Mouse (Mus musculus): ENCODE results near the gene Adgrg1.

The Adgrg1 gene

GRCm38 (mm10) chr8:94974467-94975165 lies at the start of gene Adgrg1:
TSS of gene Adgrg1 (plus strand) at chr8:94974751.
- peak; percentile 70 for DNase-seq

GRCm38 (mm10) chr8:94928227-94928626 lies 46.3 kb upstream of the Adgrg1 start:
- no peak for DNase-seq

DNA sequence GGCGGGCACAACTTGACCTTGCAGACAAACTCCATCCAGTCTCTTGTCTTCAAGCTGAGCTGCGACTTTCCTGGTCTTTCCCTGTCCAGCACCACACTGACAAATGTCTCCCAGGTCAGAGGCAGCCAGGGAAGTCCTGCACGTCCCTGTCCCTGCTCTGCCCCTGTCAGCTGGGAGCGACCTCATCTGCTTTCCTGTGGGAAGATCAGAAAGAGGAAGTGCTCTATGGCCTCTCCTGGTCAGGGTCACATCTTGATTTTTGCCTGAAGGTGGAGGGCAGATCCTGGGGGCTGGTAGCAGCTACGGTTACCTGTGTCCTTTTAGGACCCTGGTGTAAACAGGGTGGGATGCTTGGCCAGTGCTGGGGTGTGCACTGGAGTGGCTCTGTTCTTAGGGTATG lies 40.6 kb upstream of the Adgrg1 start:
- DNase-seq, result no peak

DNA sequence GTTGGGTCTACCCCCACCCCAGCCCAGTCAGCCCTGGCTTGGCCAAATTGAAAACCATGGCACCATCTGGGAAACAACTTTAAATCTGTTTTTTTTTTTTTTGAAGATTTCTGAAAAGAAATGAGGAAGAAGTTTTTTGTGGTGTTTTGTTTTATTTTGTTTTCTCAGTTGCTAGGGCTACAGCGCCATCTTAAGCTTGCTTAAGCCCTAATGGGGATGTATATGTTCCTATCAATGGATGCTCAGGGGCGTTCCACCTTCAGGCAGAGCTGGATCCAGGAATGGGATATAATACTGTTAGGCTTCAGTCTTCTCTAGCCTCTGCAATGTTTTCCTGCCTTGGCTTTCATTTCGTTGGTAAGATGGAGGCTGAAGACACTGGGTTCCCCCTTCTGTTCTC lies 39.4 kb upstream of the Adgrg1 start:
- DNase-seq, result no peak

- peak; percentile 77 for DNase-seq
These were observed 32.0 kb upstream of the Adgrg1 start for GRCm38 (mm10) chr8:94942566-94942965.

- no peak for DNase-seq
These were observed 29.4 kb upstream of the Adgrg1 start for GRCm38 (mm10) chr8:94945185-94945584.

DNA sequence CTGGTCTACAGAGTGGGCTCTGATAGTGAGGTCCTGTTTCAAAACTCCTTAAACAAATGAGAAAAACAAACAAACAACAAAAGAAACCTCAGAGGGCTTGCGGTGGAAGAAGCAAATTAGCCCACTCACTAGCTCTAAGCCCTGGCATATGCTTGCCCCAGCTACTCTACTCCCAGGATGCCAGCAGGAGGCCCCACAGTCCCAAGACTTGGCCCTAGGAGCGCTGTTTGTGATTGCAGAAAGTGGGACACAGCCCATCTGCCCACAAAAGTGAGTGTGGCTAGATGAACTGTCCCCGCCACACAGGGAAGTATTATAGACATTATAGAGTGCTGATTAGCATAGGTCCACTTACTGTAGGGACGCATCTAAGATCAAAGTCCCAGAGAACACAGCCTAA lies 26.1 kb upstream of the Adgrg1 start:
- DNase-seq, result no peak

GRCm38 (mm10) chr8:94949010-94949409 lies 25.5 kb upstream of the Adgrg1 start:
- DNase-seq, result no peak

DNA sequence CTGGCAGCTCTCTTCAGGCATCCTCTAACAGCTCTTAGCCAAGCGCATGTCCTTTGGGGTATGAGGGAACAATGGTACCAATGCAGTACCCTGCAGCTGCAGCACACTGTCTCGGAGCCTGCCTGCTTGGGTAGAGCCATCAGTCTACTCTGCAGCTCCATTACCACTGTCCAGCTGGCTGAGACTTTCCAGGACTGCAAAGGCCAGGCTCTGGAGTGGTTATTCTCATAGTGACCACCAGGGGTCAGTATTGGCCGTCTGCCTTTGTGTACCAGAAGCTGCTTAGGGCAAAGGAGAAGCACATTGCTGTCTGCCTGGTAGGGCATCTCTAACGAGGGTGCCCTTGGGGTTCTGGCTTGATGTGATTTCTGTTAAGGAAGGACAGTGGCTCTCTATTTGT lies 24.5 kb upstream of the Adgrg1 start:
- peak; percentile 88 for DNase-seq

DNA sequence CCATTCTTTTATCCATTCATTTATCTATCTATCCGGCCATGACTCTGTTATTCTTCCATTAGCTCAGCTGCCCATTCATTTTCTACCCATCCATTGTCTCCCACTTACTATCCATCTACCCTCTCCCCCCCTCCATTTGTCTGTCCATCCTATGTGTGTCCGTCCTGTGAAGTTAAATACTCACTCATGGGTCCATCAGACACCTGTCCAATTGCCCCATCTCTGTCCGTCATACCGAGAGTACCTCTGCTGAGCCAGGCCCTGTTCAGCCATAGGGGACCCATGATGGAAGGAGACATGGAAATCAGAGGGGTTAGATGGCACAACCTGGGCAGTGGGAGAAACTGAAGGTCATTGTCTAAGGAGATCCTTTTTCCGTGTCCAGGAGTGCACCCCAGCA lies 24.1 kb upstream of the Adgrg1 start:
- no peak for DNase-seq

DNA sequence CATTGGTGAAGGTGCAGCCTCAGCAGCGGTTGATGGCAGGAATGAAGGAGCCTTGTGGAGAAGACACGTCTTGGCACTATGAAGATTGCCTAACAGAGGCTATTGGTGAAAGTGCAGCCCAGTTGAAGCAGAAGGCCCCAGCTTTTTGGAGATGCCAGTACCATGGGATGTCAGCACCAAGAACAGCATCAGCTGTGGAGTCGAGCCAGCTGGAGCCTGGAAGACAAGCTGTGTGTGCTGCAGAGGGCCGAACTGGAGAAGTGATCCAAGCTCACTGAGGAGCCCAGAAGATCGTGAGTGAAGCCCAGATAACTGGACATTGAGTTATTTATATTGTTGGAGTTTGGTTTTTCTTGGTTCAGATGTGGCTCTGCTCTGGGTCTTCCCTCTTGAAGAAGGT lies 22.5 kb upstream of the Adgrg1 start:
- DNase-seq, result no peak

DNA sequence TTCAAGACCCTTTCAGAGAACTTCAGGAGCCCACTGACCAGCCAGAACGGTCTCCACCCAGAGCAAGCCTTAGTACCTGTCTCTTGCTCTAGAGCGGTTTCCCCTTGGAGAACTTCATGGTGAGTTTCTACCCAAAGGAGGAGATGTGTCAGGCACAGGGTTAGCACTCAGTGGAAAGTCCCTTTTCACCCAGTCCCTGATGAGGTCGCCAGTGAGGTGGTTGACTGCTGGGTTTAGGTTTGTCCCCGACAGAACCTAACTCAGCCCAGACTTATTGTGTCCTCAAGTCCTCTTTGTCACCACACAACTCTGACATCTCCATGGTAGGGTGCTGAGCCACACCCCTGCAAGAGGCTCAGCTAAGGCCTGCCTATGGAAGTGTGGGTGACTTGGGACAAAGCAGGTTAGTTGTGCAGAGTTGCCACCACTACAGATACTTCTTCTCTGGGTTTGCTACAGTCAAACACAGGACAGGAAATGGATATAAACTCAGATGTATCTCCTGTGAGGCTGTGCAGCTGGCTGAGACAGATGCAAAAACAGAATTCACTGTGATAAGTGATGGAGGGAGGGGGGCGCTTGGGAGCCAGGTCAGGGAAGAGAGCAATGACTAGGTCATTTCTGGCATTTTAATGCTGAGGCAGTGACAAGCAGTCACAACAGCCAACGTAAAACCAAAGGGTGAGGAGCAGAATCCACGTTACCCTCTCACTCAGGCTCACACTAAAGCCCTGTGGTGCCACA lies 20.8 kb upstream of the Adgrg1 start:
- no peak for DNase-seq

DNA sequence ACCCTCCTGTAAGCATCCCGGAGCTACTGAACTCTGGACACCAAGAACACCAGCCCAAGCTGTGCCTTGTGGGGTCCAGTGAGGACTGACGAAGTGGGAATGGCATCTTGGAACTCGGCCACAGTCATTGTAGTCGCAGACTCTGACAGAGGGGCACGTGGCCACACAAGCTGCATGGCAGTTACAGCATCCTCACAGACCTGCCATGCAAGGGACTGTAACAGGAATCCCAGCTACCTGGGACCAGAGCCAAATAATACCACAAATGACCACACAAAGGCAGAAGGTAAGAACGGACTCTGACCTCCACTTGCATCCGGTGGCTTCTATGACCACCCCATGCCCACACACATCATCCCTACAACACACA lies 20.2 kb upstream of the Adgrg1 start:
- peak; percentile 65 for DNase-seq

DNA sequence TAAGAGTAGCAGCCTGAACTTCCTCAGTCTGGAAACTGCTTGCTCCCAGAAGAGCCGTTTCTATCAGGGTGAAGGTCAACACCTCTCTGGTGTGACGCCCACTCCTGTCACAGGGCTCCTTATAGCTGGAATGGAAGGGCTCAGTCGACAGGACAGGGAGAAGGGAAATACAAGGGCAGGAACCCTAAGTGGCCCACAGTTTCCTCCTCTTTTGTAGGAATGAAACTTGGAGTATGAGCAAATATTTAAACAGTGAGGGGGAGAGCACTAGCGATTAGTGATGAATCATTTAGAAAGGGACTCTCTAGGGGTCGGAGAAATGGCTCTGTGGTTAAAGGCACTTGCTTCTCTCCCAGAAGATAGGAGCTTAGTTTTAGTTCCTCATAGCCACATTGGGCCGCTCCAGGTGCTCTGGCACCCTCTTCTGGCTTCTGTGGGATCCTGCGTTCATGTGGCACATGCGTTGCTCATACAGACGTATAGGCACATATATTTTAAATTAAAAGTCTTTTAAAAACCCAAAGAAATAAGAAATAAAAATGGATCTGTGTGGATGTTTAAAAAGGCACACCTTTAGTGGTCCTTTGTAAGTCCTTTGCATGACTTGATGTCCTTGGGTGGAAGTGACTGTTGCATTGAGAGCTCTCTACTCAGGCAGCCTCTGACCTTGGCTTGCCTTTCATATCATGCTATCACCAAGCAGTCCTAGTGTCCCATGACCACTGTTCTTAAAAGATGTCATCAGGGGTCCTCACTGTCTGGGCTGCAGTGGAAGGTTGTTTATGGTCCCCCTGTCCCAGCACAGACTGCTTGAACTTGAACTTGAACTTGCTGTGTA lies 19.4 kb upstream of the Adgrg1 start:
- DNase-seq, result peak; percentile 82

- no peak for DNase-seq
These were observed 18.4 kb upstream of the Adgrg1 start for GRCm38 (mm10) chr8:94956078-94956574.

DNA sequence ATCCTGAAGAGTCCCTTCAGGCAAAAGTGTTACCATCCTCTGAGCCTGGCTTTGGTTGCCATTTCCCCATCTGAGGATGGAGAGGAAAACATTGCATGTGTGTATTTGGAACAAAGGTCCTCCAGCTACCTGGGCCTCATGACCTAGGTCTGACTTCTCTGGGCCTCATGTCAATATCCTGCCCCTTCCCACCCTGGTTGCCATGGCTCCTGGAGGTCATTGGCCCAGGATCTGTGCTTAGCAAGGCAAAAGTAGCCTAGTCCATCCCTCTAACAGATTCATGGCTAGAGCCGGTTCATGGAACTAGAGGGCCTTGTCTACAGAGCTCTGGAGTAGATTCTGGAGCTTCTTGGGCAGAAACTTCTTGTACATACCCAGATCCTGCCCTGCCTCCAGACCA lies 12.3 kb upstream of the Adgrg1 start:
- DNase-seq, result no peak

DNA sequence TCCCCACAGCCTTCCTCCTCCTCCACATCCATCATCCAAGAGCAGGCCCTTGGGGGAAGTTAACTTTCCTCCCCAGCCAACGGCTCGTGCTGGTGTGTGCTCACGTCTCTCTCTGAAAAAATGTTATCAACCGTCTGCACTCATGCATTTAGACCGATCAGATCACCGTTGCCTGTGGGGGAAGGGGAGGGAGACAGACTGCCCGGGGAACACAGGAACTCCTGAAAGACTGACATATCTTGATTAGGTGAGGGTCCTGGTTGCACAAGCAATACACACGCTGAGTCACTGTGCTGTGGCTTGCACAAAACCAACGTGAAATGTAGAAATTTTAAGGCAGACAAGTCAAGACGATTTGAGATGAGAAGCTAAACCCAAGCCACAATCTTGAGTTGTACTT lies 9.7 kb upstream of the Adgrg1 start:
- DNase-seq, result no peak

DNA sequence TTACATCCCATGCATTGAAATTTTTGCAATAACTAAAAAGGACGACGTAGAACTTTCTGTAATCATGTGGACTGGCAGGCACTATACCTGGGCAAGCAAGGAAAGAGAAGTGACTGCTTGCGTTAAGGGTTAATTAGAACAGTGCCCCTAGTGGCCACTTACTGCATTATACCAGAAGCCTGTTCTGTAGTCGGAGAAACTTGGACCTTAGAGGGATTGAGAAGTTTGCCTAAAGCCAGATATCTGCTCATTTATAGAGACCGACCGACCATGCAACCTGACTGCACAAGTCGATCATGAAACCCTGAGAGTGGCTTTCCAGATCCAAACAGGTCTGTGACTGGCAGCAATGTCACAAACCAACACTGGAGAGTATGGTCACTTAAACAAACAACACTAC lies 8.0 kb upstream of the Adgrg1 start:
- peak; percentile 76 for DNase-seq

DNA sequence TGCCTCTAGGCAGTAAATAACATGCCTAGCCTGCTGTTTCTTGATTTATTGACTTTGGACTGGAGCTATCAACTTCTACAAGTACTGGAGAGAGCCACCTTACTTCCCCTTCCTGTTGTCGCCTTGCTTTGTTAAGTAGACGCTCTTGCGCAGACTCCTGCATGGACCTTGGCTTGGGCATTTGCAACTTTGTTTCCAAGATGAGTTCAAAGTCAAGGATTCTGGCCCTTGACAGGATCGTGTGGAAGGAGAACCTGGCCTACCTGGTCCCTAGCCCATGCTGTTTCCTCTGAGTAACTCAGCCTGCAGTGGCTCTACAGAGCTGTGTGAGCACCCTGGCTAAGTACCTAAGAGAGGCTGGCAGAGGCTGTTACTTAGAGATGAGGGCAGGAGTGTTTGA lies 7.5 kb upstream of the Adgrg1 start:
- peak; percentile 68 for DNase-seq

DNA sequence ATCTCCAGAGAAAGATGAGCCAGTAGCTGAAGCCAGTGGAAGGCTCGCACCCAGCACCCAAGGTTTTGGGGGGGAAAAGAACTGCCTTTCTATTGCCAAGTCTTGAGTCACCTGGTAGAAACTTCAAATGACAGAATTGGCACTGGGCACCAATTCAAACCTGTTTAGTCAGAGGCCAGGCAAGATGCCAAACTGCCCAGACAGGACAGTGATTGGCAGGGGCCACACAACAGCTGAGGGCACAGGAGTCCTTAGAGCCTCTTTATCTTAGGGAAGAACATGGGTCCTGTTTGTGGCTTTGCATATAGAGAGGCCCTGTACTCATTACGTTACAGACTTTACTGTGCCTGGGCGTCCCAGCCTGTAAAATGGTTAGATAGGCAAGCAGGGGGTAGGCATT lies 7.0 kb upstream of the Adgrg1 start:
- DNase-seq, result peak; percentile 89

- DNase-seq, result no peak
These were observed 1.3 kb upstream of the Adgrg1 start for GRCm38 (mm10) chr8:94973270-94973669.

DNA sequence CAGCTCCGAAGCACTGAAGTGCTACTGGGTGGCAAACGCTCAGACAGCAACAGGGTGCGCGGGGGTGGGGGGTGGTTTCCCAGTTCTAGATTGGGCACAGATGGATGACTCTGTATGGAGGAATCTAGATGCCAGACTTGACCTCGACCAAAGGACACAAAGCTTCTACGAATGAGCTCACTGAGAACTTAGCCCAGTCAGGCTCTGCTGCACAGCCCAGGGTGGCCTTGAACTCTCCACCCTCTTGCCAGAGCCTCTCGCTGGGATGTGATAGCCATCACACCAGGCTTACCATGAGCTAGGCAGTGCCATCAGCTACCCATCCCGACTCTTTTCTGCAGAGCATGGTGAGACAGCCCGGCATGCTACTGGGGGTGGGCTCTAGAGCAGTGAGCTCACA lies 765 bp upstream of the Adgrg1 start:
- no peak for DNase-seq

DNA sequence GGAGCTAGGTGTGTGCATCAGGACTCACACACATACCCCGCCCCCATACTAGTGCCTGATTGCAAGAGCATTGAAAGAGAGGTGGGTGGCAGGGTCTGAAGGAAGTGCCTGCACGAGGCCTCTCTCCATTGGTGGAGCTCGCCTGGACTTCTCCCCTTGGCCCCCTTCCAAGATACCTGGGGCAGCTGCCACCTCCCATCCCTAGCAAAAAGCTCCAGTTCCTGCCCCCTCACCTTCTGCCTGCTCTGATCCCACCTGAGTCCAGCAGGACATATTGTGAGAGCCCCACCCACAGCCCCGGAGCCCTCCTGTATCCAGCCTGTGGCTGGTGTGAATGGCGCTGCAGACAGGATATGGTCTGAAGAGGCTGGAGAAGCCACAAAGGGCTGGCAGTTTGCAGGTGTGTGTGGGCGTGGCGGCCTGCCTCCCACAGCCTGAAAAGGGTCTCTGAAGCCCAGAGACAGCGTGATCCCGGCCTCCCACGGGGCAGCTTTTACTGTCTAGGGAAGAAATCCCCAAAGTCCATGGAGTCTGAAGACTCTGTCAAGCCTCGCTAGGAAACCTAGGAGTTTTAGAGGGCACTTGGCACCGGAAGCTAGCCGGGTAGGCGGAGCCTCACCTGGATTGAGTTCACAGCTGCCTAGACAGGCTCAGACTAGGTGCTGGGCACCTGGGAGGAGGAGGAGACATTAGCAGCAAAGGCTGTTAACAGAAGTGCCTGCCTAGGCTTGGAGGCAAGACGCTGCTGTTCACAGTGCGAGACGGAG lies 2.3 kb downstream of the Adgrg1 start:
- peak; percentile 82 for DNase-seq
